Mouse (Mus musculus) midbrain, embryonic 10.5 days (tissue): ENCODE measurements around the gene Stx8. TPM values are rescaled to one million over a fixed set of nuclear protein-coding genes. Genes with fewer than 3 reads are reported as not detected.

Experiments
- DNase-seq: peaks from one replicate; pipeline ENCODE4 v3.0.0-alpha.2; 2017; ENCODE audit warnings: low spot score
- H3K27ac ChIP-seq: fragments of 300-500 bp; sonication (generic); replicated peaks from 2 replicates; pipeline ENCODE4 v1.5.1; 2016; ENCODE audit warnings: mild to moderate bottlenecking
- H3K27me3 ChIP-seq: fragments of 300-500 bp; sonication (generic); 2 replicates; pipeline ENCODE4 v1.6.1; 2016; ENCODE audit warnings: low read depth, mild to moderate bottlenecking; ENCODE audit not compliant: poor library complexity, severe bottlenecking
- H3K36me3 ChIP-seq: fragments of 300-500 bp; sonication (generic); 2 replicates; pipeline ENCODE4 v1.6.1; 2016; ENCODE audit warnings: mild to moderate bottlenecking, moderate library complexity
- H3K4me1 ChIP-seq: fragments of 300-500 bp; sonication (generic); 2 replicates; pipeline ENCODE4 v1.6.1; 2016
- H3K4me3 ChIP-seq: fragments of 300-500 bp; sonication (generic); 2 replicates; pipeline ENCODE4 v1.5.1; 2016; ENCODE audit warnings: mild to moderate bottlenecking, moderate library complexity
- H3K9me3 ChIP-seq: fragments of 300-500 bp; sonication (generic); replicated peaks from 2 replicates; pipeline ENCODE4 v1.6.1; 2016; ENCODE audit warnings: mild to moderate bottlenecking
- WGBS: fragments of 180-500 bp; shearing (Covaris S2); methylation state at CpG from one replicate; pipeline ENCODE4 v1.1.7; 2016; 5-methylcytosine and 5-hydroxymethylcytosine counted together
- polyA plus RNA-seq: library from polyadenylated mRNA; unstranded; fragments of >200 nt; fragmentation: Nextera tagmentation; extraction: Ambion mirVana; gene quantifications from 2 replicates; pipeline ENCODE4 v1.2.1, GENCODE M21; 2016

Stx8 gene
- polyA plus RNA-seq, 1 experiment from 2014 or later, result 47.0 TPM

DNA sequence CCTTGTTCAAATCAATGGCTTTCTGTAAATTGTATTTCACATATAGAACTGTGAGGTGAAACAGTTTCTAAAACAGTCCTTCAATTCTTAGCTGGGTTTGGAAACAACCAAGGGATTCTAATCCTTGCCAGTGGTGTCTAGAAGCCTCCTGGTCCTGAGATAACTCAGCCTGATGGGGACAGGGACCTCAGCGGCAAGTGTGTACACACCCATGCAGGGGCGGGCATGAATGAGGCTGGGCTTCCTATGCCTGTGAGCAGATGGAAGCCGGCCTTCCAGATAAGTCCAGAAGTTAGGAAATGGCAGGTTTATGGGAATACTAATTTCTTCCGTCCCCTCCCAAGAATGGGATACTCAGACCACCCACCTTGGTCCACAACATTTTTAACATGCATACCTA lies 63.1 kb downstream of the Stx8 start:
- no peaks in the 10 kb centered on the region for H3K9me3 ChIP-seq
- 81% methylated on average over 4 of the region's 4 CpGs for WGBS
- no peaks in the 10 kb centered on the region for H3K27me3 ChIP-seq
- H3K36me3 ChIP-seq, result no peaks in the 10 kb centered on the region
- H3K27ac ChIP-seq, result 0 out of 2 replicates have a peak overlapping the region, but pooled peaks have one; percentile 6
- H3K4me1 ChIP-seq, result peaks cover 21% of the 10 kb centered on the region
- DNase-seq, result no peak
- no peak overlapping the region for H3K4me3 ChIP-seq

GRCm38 (mm10) chr11:68029871-68030270 lies 63.9 kb downstream of the Stx8 start:
- Histone ChIP-seq H3K9me3 (no peaks in the 10 kb centered on the region), H3K4me1 (peaks cover 21% of the 10 kb centered on the region), H3K27ac (no peak overlapping the region), H3K36me3 (no peaks in the 10 kb centered on the region), H3K27me3 (no peaks in the 10 kb centered on the region), H3K4me3 (no peak overlapping the region)
- 18% methylated on average over 3 of the region's 3 CpGs for WGBS
- DNase-seq, result no peak

- H3K9me3 ChIP-seq, result no peaks in the 10 kb centered on the region
- no peaks in the 10 kb centered on the region for H3K36me3 ChIP-seq
- 0 out of 2 replicates have a peak overlapping the region, but pooled peaks have one; percentile 5 for H3K27ac ChIP-seq
- peaks cover 26% of the 10 kb centered on the region for H3K4me1 ChIP-seq
- no peak overlapping the region for H3K4me3 ChIP-seq
- WGBS, result 97% methylated on average over 1 of the region's 1 CpGs
- no peak for DNase-seq
- H3K27me3 ChIP-seq, result no peaks in the 10 kb centered on the region
Observed at GRCm38 (mm10) chr11:68030771-68031170, 64.8 kb downstream of the Stx8 start.

DNA sequence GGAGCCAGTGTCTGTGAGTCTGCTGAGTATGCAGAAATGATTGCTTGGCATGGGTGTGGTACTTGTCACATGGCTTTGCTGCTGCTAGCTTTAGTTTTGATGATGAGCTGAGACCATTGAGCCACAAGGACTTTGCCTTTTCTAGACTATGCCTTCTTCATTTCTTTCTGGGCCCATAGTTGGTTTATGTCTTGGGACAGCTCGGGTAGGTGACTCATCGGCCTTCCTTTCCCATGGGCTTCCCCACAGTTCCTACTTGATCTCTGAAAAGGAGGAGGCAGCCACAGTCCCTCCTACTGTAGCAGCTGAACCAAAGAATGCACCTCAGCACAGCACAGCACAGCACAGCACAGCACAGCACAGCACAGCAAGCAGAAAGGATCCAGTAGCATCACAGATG lies 66.5 kb downstream of the Stx8 start:
- Histone ChIP-seq H3K27me3 (no peaks in the 10 kb centered on the region), H3K36me3 (no peaks in the 10 kb centered on the region), H3K4me3 (no peak overlapping the region), H3K27ac (no peak overlapping the region), H3K9me3 (no peaks in the 10 kb centered on the region), H3K4me1 (peaks cover 39% of the 10 kb centered on the region)
- no peak for DNase-seq
- whole genome bisulfite sequencing, result 91% methylated on average over 2 of the region's 2 CpGs

DNA sequence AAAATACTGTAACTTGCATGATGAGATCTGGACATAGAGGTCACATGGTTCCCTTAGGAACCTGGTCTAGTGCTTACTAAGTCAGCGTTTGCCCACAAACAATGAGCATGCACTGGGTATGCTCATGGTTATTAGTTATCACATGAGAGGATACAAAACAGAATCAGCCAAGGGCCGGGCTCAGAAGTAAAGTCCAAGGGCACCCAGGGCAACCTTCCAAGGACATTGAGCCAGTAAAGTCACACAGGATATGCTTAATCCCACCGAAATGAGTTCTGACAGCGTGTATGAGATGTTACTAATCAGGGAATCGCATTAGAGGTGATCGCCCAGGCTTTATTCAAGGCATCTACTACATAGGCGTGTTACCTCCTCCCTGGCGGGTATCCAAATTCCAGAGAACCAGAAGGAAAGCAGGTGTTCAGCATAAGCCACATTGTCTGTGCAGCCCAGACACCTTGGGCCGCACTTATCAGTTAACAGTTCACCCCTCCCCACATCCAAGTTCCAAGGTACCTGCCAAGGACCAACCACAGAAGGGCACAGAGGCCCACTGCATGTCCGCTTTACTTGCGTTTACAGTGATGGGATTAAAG lies 67.4 kb downstream of the Stx8 start:
- H3K36me3 ChIP-seq, result no peaks in the 10 kb centered on the region
- WGBS, result 93% methylated on average over 11 of the region's 11 CpGs
- H3K4me1 ChIP-seq, result peaks cover 39% of the 10 kb centered on the region
- H3K27ac ChIP-seq, result no peak overlapping the region
- H3K27me3 ChIP-seq, result no peaks in the 10 kb centered on the region
- DNase-seq, result no peak
- H3K4me3 ChIP-seq, result no peak overlapping the region
- H3K9me3 ChIP-seq, result no peaks in the 10 kb centered on the region

DNA sequence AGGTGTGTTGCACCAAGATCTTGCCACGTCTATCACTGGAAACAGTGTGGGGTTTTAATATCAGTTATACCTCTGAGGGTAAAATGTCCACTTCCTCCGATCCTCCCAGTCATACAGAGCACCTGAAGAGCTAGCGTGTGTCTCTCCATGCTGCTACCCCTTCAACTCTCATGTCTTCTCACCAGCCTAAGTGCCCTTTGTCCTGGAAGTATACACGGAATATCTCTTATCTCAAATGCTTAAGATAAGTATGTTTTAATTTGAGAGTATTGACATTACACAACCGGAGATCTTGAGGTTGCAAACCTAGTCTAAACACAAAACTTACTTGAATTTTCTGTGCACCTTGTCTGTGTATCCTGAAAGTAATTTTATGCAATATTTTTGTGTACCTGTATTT lies 68.4 kb downstream of the Stx8 start:
- 97% methylated on average over 5 of the region's 5 CpGs for WGBS
- Histone ChIP-seq H3K27ac (no peak overlapping the region), H3K4me1 (peaks cover 31% of the 10 kb centered on the region), H3K4me3 (no peak overlapping the region), H3K27me3 (no peaks in the 10 kb centered on the region), H3K9me3 (no peaks in the 10 kb centered on the region), H3K36me3 (no peaks in the 10 kb centered on the region)
- no peak for DNase-seq

- no peak for DNase-seq
- WGBS, result 85% methylated on average over 4 of the region's 4 CpGs
- Histone ChIP-seq H3K4me1 (peaks cover 24% of the 10 kb centered on the region), H3K27me3 (no peaks in the 10 kb centered on the region), H3K36me3 (no peaks in the 10 kb centered on the region), H3K27ac (no peak overlapping the region), H3K4me3 (no peak overlapping the region), H3K9me3 (no peaks in the 10 kb centered on the region)
Observed at GRCm38 (mm10) chr11:68035303-68035891, 69.4 kb downstream of the Stx8 start.

- H3K9me3 ChIP-seq, result no peaks in the 10 kb centered on the region
- H3K4me3 ChIP-seq, result no peak overlapping the region
- peaks cover 19% of the 10 kb centered on the region for H3K4me1 ChIP-seq
- peaks cover 3% of the 10 kb centered on the region; the same call in 1 of the 2 replicates for H3K27me3 ChIP-seq
- WGBS, result 77% methylated on average over 20 of the region's 20 CpGs
- DNase-seq, result no peak
- no peaks in the 10 kb centered on the region for H3K36me3 ChIP-seq
- peak overlapping the region; percentile 6; the same call in 1 of the 2 replicates for H3K27ac ChIP-seq
Observed at GRCm38 (mm10) chr11:68036133-68036959, 70.4 kb downstream of the Stx8 start.

GRCm38 (mm10) chr11:68037093-68037492 lies 71.1 kb downstream of the Stx8 start:
- Histone ChIP-seq H3K27ac (no peak overlapping the region), H3K4me1 (peaks cover 19% of the 10 kb centered on the region), H3K4me3 (no peak overlapping the region), H3K9me3 (no peaks in the 10 kb centered on the region), H3K27me3 (peaks cover 3% of the 10 kb centered on the region; the same call in 1 of the 2 replicates), H3K36me3 (no peaks in the 10 kb centered on the region)
- 84% methylated on average over 9 of the region's 9 CpGs for WGBS
- no peak for DNase-seq

DNA sequence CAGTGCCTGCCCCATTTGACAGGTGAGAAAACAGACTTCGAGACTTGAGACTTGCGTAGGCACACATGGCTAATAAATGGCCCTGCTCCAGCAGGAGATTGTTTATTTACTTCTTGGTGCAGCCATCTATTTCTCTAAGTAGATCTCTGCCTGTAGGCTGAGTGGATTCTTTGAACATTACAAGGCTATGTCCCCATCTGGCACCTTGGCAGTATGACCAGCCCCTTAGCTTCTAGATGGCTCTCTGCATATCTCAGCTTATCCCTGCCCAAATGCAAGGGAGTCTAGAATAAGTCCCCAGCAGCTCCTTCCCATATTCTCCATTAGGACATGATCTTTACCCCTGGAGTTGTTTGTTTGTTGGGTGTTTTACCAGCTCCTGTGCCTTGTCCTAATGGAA lies 72.1 kb downstream of the Stx8 start:
- no peaks in the 10 kb centered on the region for H3K36me3 ChIP-seq
- no peak overlapping the region for H3K27ac ChIP-seq
- H3K27me3 ChIP-seq, result peaks cover 3% of the 10 kb centered on the region; the same call in 1 of the 2 replicates
- H3K4me1 ChIP-seq, result peaks cover 22% of the 10 kb centered on the region
- H3K9me3 ChIP-seq, result no peaks in the 10 kb centered on the region
- 86% methylated on average over 2 of the region's 2 CpGs for WGBS
- no peak overlapping the region for H3K4me3 ChIP-seq
- DNase-seq, result no peak

- Histone ChIP-seq H3K4me1 (peaks cover 34% of the 10 kb centered on the region), H3K9me3 (no peaks in the 10 kb centered on the region), H3K27ac (peak overlapping the region; percentile 69), H3K36me3 (no peaks in the 10 kb centered on the region), H3K4me3 (no peak overlapping the region), H3K27me3 (peaks cover 7% of the 10 kb centered on the region)
- peak; percentile 67 for DNase-seq
- 23% methylated on average over 11 of the region's 11 CpGs for WGBS
Observed at GRCm38 (mm10) chr11:68044181-68044580, 78.2 kb downstream of the Stx8 start.

DNA sequence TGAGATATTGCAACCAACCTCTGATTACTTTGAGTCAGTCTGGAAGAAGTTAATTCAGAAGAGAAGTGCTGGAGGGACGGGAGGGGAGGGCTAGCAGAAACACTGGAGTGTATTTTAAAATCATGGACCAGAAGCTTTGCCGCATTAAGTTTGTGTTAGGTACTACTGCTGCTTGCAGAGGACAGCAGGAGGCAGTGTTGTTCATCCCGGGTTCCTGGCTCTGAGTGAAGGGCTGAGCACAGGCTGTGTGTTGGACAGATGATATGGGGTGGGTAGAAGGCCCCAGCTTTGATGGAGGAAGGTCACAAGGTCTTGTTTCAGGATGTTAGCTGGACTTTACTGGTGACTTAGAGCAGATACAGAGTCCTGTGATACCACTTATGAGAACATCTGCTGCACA lies 80.9 kb downstream of the Stx8 start:
- no peak overlapping the region for H3K27ac ChIP-seq
- DNase-seq, result peak; percentile 20
- no peaks in the 10 kb centered on the region for H3K36me3 ChIP-seq
- 59% methylated on average over 3 of the region's 3 CpGs for WGBS
- H3K4me1 ChIP-seq, result peaks cover 56% of the 10 kb centered on the region
- H3K4me3 ChIP-seq, result no peak overlapping the region
- no peaks in the 10 kb centered on the region for H3K9me3 ChIP-seq
- peaks cover 5% of the 10 kb centered on the region; the same call in 1 of the 2 replicates for H3K27me3 ChIP-seq
